Mouse (Mus musculus) MEL (cell line): ENCODE data around the gene Asns. TPM values are rescaled to one million over a fixed set of nuclear protein-coding genes. Genes with fewer than 3 reads are reported as not detected.

Experiments used
- DNase-seq: peaks from one replicate; pipeline ENCODE4 v3.0.0; 2011; ENCODE audit warnings: low read depth, low spot score
- H3K27ac ChIP-seq: 2 replicates; pipeline ENCODE4 v1.5.1; 2012; ENCODE audit warnings: low read depth, mild to moderate bottlenecking, control low read depth, low read length, moderate library complexity; ENCODE audit not compliant: control insufficient read depth
- H3K27me3 ChIP-seq, 2 experiments: fragments of 150-350 bp in 1 of 2; sonication (generic) in 1 of 2; 2 replicates each; pipeline ENCODE4 v1.6.1; 2012; ENCODE audit warnings: low read length in 2 of 2, mild to moderate bottlenecking in 2 of 2, improper control_type of control experiment in 1 of 2, moderate library complexity in 1 of 2; ENCODE audit not compliant: insufficient read depth in 2 of 2, control insufficient read depth in 1 of 2
- H3K36me3 ChIP-seq, 2 experiments: 2 replicates each; pipeline ENCODE4 v1.6.1; 2012 to 2014; ENCODE audit warnings: low read length in 2 of 2, improper control_type of control experiment in 1 of 2, inconsistent platforms in 1 of 2, mild to moderate bottlenecking in 1 of 2; ENCODE audit not compliant: insufficient read depth in 2 of 2, control insufficient read depth in 1 of 2
- H3K4me1 ChIP-seq, 2 experiments: fragments of 150-350 bp in 1 of 2; sonication (generic) in 1 of 2; 2 replicates each; pipeline ENCODE4 v1.6.1; 2012; ENCODE audit warnings: low read length in 2 of 2, improper control_type of control experiment in 1 of 2, mild to moderate bottlenecking in 1 of 2; ENCODE audit not compliant: insufficient read depth in 2 of 2, control insufficient read depth in 1 of 2
- H3K4me3 ChIP-seq, 2 experiments: fragments of 150-350 bp in 1 of 2; sonication (generic) in 1 of 2; 2 replicates each; pipeline ENCODE4 v1.5.1; 2012; ENCODE audit warnings: low read depth in 2 of 2, low read length in 2 of 2, mild to moderate bottlenecking in 2 of 2, moderate library complexity in 2 of 2, control low read depth in 1 of 2, improper control_type of control experiment in 1 of 2; ENCODE audit not compliant: control insufficient read depth in 1 of 2, insufficient read depth in 1 of 2
- H3K79me2 ChIP-seq: 2 replicates; pipeline ENCODE4 v1.6.1; 2012; ENCODE audit warnings: mild to moderate bottlenecking, low read length, moderate library complexity; ENCODE audit not compliant: control insufficient read depth, poor library complexity, insufficient read depth
- H3K9ac ChIP-seq: 2 replicates; pipeline ENCODE4 v1.6.1; 2012; ENCODE audit warnings: low read depth, mild to moderate bottlenecking, control low read depth, low read length, moderate library complexity; ENCODE audit not compliant: control insufficient read depth, poor library complexity, severe bottlenecking
- H3K9me3 ChIP-seq: fragments of 150-350 bp; sonication (generic); replicated peaks from 2 replicates; pipeline ENCODE4 v1.6.1; 2012; ENCODE audit warnings: mild to moderate bottlenecking, low read length, improper control_type of control experiment, moderate library complexity; ENCODE audit not compliant: insufficient read depth
- BHLHE40 ChIP-seq: IDR thresholded peaks from 2 replicates; pipeline ENCODE4 v1.6.1; 2012; ENCODE audit warnings: low read depth, mild to moderate bottlenecking, inconsistent platforms, low read length, improper control_type of control experiment, borderline replicate concordance
- CHD1 ChIP-seq: IDR thresholded peaks from 2 replicates; pipeline ENCODE4 v1.6.1; 2012; ENCODE audit warnings: low read depth, mild to moderate bottlenecking, inconsistent platforms, low read length, improper control_type of control experiment
- CTCF ChIP-seq, 3 experiments: IDR thresholded peaks in 2 of 3; conservative IDR thresholded peaks in 1 of 3; 2 replicates each; pipeline ENCODE4 v1.5.1; 2011 to 2012; ENCODE audit warnings: low read length in 3 of 3, low read depth in 2 of 3, mild to moderate bottlenecking in 2 of 3, improper control_type of control experiment in 1 of 3, inconsistent platforms in 1 of 3, mixed read lengths in 1 of 3, moderate library complexity in 1 of 3; ENCODE audit not compliant: control insufficient read depth in 1 of 3, insufficient read depth in 1 of 3, poor library complexity in 1 of 3, severe bottlenecking in 1 of 3
- E2F4 ChIP-seq: IDR thresholded peaks from 2 replicates; pipeline ENCODE4 v1.6.1; 2011; ENCODE audit warnings: low read depth, low read length, improper control_type of control experiment, borderline replicate concordance
- ELF1 ChIP-seq: IDR thresholded peaks from 2 replicates; pipeline ENCODE4 v1.6.1; 2014; ENCODE audit warnings: low read depth, mild to moderate bottlenecking, inconsistent platforms, low read length, improper control_type of control experiment, moderate library complexity
- EP300 ChIP-seq, 2 experiments: IDR thresholded peaks; 2 replicates each; pipeline ENCODE4 v1.6.1; 2011; ENCODE audit warnings: improper control_type of control experiment in 2 of 2, low read length in 2 of 2, low read depth in 1 of 2, mild to moderate bottlenecking in 1 of 2
- ETS1 ChIP-seq: IDR thresholded peaks from 2 replicates; pipeline ENCODE4 v1.6.1; 2012; ENCODE audit warnings: low read depth, mild to moderate bottlenecking, inconsistent platforms, low read length, improper control_type of control experiment, moderate library complexity
- GATA1 ChIP-seq: IDR thresholded peaks from 2 replicates; pipeline ENCODE4 v1.6.1; 2011; ENCODE audit warnings: low read depth, low read length, improper control_type of control experiment
- HCFC1 ChIP-seq: IDR thresholded peaks from 2 replicates; pipeline ENCODE4 v1.6.1; 2012; ENCODE audit warnings: low read depth, mild to moderate bottlenecking, inconsistent platforms, low read length, improper control_type of control experiment, moderate library complexity
- JUND ChIP-seq: IDR thresholded peaks from 2 replicates; pipeline ENCODE4 v1.6.1; 2011; ENCODE audit warnings: low read depth, mild to moderate bottlenecking, improper control_type of control experiment, low read length
- MAX ChIP-seq: IDR thresholded peaks from 2 replicates; pipeline ENCODE4 v1.6.1; 2011; ENCODE audit warnings: low read length, improper control_type of control experiment
- MXI1 ChIP-seq: IDR thresholded peaks from 2 replicates; pipeline ENCODE4 v1.6.1; 2011; ENCODE audit warnings: mild to moderate bottlenecking, low read depth, low read length, improper control_type of control experiment
- MYB ChIP-seq: IDR thresholded peaks from 2 replicates; pipeline ENCODE4 v1.6.1; 2011; ENCODE audit warnings: mild to moderate bottlenecking, low read depth, low read length, improper control_type of control experiment
- POLR2AphosphoS2 ChIP-seq: IDR thresholded peaks from 2 replicates; pipeline ENCODE4 v1.6.1; 2011; ENCODE audit warnings: low read length, improper control_type of control experiment
- POLR2AphosphoS5 ChIP-seq: IDR thresholded peaks from 2 replicates; pipeline ENCODE4 v1.6.1; 2012; ENCODE audit warnings: low read depth, borderline replicate concordance, mild to moderate bottlenecking, inconsistent platforms, low read length, moderate library complexity, mixed read lengths
- SIN3A ChIP-seq: IDR thresholded peaks from 2 replicates; pipeline ENCODE4 v1.6.1; 2012; ENCODE audit warnings: low read length, improper control_type of control experiment, inconsistent platforms
- TAL1 ChIP-seq: IDR thresholded peaks from 2 replicates; pipeline ENCODE4 v1.6.1; 2012; ENCODE audit warnings: mild to moderate bottlenecking, inconsistent platforms, low read length, moderate library complexity, mixed read lengths
- TBP ChIP-seq: IDR thresholded peaks from 2 replicates; pipeline ENCODE4 v1.8.0; 2011; ENCODE audit warnings: low read depth, low read length, improper control_type of control experiment
- TCF12 ChIP-seq: IDR thresholded peaks from 2 replicates; pipeline ENCODE4 v1.6.1; 2014; ENCODE audit warnings: low read depth, mild to moderate bottlenecking, inconsistent platforms, low read length, improper control_type of control experiment, moderate library complexity
- USF1 ChIP-seq: IDR thresholded peaks from 2 replicates; pipeline ENCODE4 v1.6.1; 2014; ENCODE audit warnings: low read depth, mild to moderate bottlenecking, inconsistent platforms, low read length, improper control_type of control experiment, moderate library complexity
- USF2 ChIP-seq, 2 experiments: IDR thresholded peaks; 2 replicates each; pipeline ENCODE4 v1.6.1; 2011 to 2012; ENCODE audit warnings: improper control_type of control experiment in 2 of 2, low read length in 2 of 2, borderline replicate concordance in 1 of 2, inconsistent platforms in 1 of 2, low read depth in 1 of 2, mild to moderate bottlenecking in 1 of 2; ENCODE audit not compliant: insufficient read depth in 1 of 2
- ZC3H11A ChIP-seq: IDR thresholded peaks from 2 replicates; pipeline ENCODE4 v1.6.1; 2012; ENCODE audit warnings: low read depth, mild to moderate bottlenecking, inconsistent platforms, low read length, improper control_type of control experiment
- ZMIZ1 ChIP-seq: IDR thresholded peaks from 2 replicates; pipeline ENCODE4 v1.6.1; 2012; ENCODE audit warnings: low read depth, mild to moderate bottlenecking, inconsistent platforms, low read length, improper control_type of control experiment, moderate library complexity
- ZNF384 ChIP-seq: IDR thresholded peaks from 2 replicates; pipeline ENCODE4 v1.6.1; 2012; ENCODE audit warnings: low read depth, mild to moderate bottlenecking, inconsistent platforms, low read length, improper control_type of control experiment
- polyA plus RNA-seq, 2 experiments: library from polyadenylated mRNA; stranded (reverse) in 1 of 2; unstranded in 1 of 2; fragments of >175 nt in 1 of 2; fragments of >200 nt in 1 of 2; gene quantifications; 2 replicates each; pipeline versions ENCODE4 v1.2.1 to v1.2.4; 2012; ENCODE audit warnings: low replicate concordance in 2 of 2, low read depth in 1 of 2; ENCODE audit not compliant: insufficient read length in 2 of 2, insufficient read depth in 1 of 2, missing spikeins in 1 of 2
- total RNA-seq: library from RNA; depleted of rRNA; stranded (reverse); fragments of 300-350 nt; gene quantifications from 2 replicates; pipeline ENCODE4 v1.2.3, GENCODE M21; 2012

Gene Asns
- total and polyA plus RNA-seq, 3 experiments = 342 to 792 TPM; not detected in 1

DNA sequence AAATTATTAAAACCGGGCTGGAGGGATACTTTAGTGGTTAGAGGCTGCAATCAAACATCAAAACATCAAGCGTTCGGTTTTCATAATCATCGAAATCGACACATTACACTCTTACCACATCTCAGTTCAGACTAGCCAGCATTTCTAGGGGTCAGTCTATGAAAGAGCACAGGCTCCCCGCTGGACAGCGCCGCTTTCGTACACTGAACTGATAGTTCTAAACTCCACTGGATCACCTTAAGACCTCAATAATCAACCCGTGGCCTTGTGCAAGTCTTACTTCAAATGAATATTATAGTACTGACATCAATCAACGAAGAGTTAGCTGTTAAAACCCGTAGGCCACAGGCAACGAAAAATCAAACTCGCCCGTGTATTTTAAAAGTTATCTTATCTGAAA, 1.0 kb downstream of the Asns start:
- TF ChIP-seq E2F4 = no peak
- no peak for TF ChIP-seq CTCF (IDR thresholded peaks at IDR 0.05 in 2 of 3, conservative IDR thresholded peaks at IDR 0.05 in 1 of 3; ENCODE audit: control insufficient read depth in 1 of 3, insufficient read depth in 1 of 3, low read depth in 2 of 3, low read length in 3 of 3, poor library complexity in 1 of 3, severe bottlenecking in 1 of 3)
- TF ChIP-seq MXI1 = peak; percentile 54; the same call in 1 of the 2 replicates
- peak; percentile 83 for TF ChIP-seq SIN3A
- TF ChIP-seq, all 39 proteins: peak for 2
- no peaks in the 10 kb centered on the region for H3K9me3 ChIP-seq
- H3K4me3 ChIP-seq = peak overlapping the region; percentile 96 to 97
- peak; percentile 55 for DNase-seq
- H3K27ac ChIP-seq = peak overlapping the region; percentile 89
- H3K9ac ChIP-seq = peak overlapping the region; percentile 94
- H3K36me3 ChIP-seq = peaks cover 19 to 57% of the 10 kb centered on the region in 2 experiments
- no peaks in the 10 kb centered on the region for H3K27me3 ChIP-seq
- peaks cover 57% of the 10 kb centered on the region for H3K79me2 ChIP-seq
- peaks cover 22 to 52% of the 10 kb centered on the region in 2 experiments for H3K4me1 ChIP-seq

GRCm38 (mm10) chr6:7690456-7690855, 2.6 kb downstream of the Asns start:
- H3K4me3 ChIP-seq = peak overlapping the region; percentile 96 to 97
- no peaks in the 10 kb centered on the region for H3K9me3 ChIP-seq
- no peaks in the 10 kb centered on the region for H3K27me3 ChIP-seq
- DNase-seq = peak; percentile 76
- no peak for TF ChIP-seq JUND
- no peak for TF ChIP-seq USF2 (IDR thresholded peaks at IDR 0.05; ENCODE audit: borderline replicate concordance in 1 of 2, insufficient read depth in 1 of 2, low read depth in 1 of 2, low read length in 2 of 2)
- no peak for TF ChIP-seq POLR2AphosphoS2
- no peak for TF ChIP-seq POLR2AphosphoS5
- peak; percentile 59 for TF ChIP-seq MXI1
- TF ChIP-seq SIN3A = peak; percentile 77
- TF ChIP-seq ZMIZ1 = no peak
- TF ChIP-seq TBP = peak; percentile 45; the same call in 1 of the 2 replicates
- TF ChIP-seq ZNF384 = no peak
- peak; percentile 62; the same call in 1 of the 2 replicates for TF ChIP-seq ELF1
- peaks cover 26 to 59% of the 10 kb centered on the region in 2 experiments for H3K36me3 ChIP-seq
- H3K27ac ChIP-seq = peak overlapping the region; percentile 61
- peaks cover 24 to 49% of the 10 kb centered on the region in 2 experiments for H3K4me1 ChIP-seq
- peaks cover 72% of the 10 kb centered on the region for H3K79me2 ChIP-seq
- H3K9ac ChIP-seq = peak overlapping the region; percentile 94

DNA sequence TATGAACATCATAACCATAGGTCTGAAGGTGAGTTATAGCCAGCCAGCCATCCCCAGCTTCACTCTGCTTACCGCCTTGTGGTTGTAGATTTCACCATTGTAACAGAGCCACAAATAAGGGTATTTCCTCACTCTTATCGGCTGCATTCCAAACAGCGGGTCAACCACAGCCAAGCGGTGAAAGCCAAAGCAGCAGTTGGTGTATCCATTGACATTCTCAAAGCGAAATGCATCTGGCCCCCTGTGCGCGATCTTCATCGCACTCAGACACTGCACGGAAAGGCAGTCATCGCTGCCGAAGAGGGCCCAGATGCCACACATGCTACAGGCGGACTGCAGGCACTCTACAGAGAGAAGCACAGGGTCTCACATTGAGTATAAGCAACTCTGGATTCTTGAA, 3.9 kb downstream of the Asns start:
- Histone ChIP-seq H3K27ac (peak overlapping the region; percentile 10; the same call in 1 of the 2 replicates), H3K9ac (peak overlapping the region; percentile 94), H3K27me3 (no peaks in the 10 kb centered on the region), H3K4me3 (peak overlapping the region; percentile 14 to 97), H3K79me2 (peaks cover 81% of the 10 kb centered on the region), H3K4me1 (peaks cover 18 to 39% of the 10 kb centered on the region in 2 experiments), H3K36me3 (peaks cover 37 to 50% of the 10 kb centered on the region in 2 experiments), H3K9me3 (no peaks in the 10 kb centered on the region)
- peak; percentile 76 for DNase-seq
- TF ChIP-seq TCF12 (0 out of 2 replicates have a peak, but pooled peaks have one; percentile 35), ZC3H11A (no peak), MAX (0 out of 2 replicates have a peak, but pooled peaks have one; percentile 17), ZNF384 (no peak), USF2 (IDR thresholded peaks at IDR 0.05; ENCODE audit: borderline replicate concordance in 1 of 2, insufficient read depth in 1 of 2, low read depth in 1 of 2, low read length in 2 of 2) (no peak), CHD1 (no peak), TAL1 (peak; percentile 51), ELF1 (no peak), SIN3A (peak; percentile 64), MYB (no peak), GATA1 (peak; percentile 54), HCFC1 (no peak), JUND (no peak), MXI1 (peak; percentile 43; the same call in 1 of the 2 replicates), USF1 (no peak), BHLHE40 (no peak), ETS1 (peak; percentile 84), EP300 (IDR thresholded peaks at IDR 0.05; ENCODE audit: low read depth in 1 of 2, low read length in 2 of 2) (peak in 1 of 2 experiments; percentile 29; a peak in 1 of 4 replicates), CTCF (IDR thresholded peaks at IDR 0.05 in 2 of 3, conservative IDR thresholded peaks at IDR 0.05 in 1 of 3; ENCODE audit: control insufficient read depth in 1 of 3, insufficient read depth in 1 of 3, low read depth in 2 of 3, low read length in 3 of 3, poor library complexity in 1 of 3, severe bottlenecking in 1 of 3) (no peak)
